Mouse (Mus musculus): ENCODE data around the gene Prph. TPM values are rescaled to one million over a fixed set of nuclear protein-coding genes. Genes with fewer than 3 reads are reported as not detected.
A peak's percentile ranks its signal among the peaks of the same experiment; 100 is the strongest.
"Not testable (repeated sequence)": the region's sequence is repeated elsewhere in the genome, so short reads cannot be mapped to it uniquely, and the experiment has no call there.

Prph gene
- total RNA-seq, 2 experiments from 2014 or later: 1.7 to 2.0 TPM

GRCm38 (mm10) chr15:99076011-99076410 is 21.0 kb downstream of the Prph start:
- DNase-seq: not testable (repeated sequence)

- DNase-seq: no peak
Measured at GRCm38 (mm10) chr15:99078181-99078910, 23.4 kb downstream of the Prph start.

GRCm38 (mm10) chr15:99079804-99080203 is 24.8 kb downstream of the Prph start:
- DNase-seq: no peak

GRCm38 (mm10) chr15:99082322-99082721 is 27.3 kb downstream of the Prph start:
- DNase-seq: no peak

- no peak for DNase-seq
Measured at GRCm38 (mm10) chr15:99082840-99083239, 27.9 kb downstream of the Prph start.

GRCm38 (mm10) chr15:99083258-99083657 is 28.3 kb downstream of the Prph start:
- DNase-seq: peak; percentile 46

- no peak for DNase-seq
Measured at GRCm38 (mm10) chr15:99083867-99084557, 29.0 kb downstream of the Prph start.

- no peak for DNase-seq
Measured at GRCm38 (mm10) chr15:99084618-99085017, 29.6 kb downstream of the Prph start.

- no peak for DNase-seq
Measured at GRCm38 (mm10) chr15:99085997-99086396, 31.0 kb downstream of the Prph start.

GRCm38 (mm10) chr15:99087253-99088075 is 32.5 kb downstream of the Prph start, which contains the start of gene C1ql4:
C1ql4 (minus strand) TSS chr15:99087817.
- peak; percentile 60 for DNase-seq

- DNase-seq: peak; percentile 90
Measured at GRCm38 (mm10) chr15:99088292-99088691, 33.3 kb downstream of the Prph start.

GRCm38 (mm10) chr15:99089069-99089468 is 34.1 kb downstream of the Prph start:
- no peak for DNase-seq

GRCm38 (mm10) chr15:99092870-99093269 is 37.9 kb downstream of the Prph start, which contains the start of gene Dnajc22:
Dnajc22 (plus strand) TSS chr15:99093170.
- DNase-seq: no peak

GRCm38 (mm10) chr15:99093291-99094258 is 38.6 kb downstream of the Prph start:
- DNase-seq: peak; percentile 34

- no peak for DNase-seq
Measured at GRCm38 (mm10) chr15:99094631-99095270, 39.8 kb downstream of the Prph start.

- DNase-seq: no peak
Measured at GRCm38 (mm10) chr15:99095356-99095755, 40.4 kb downstream of the Prph start.

- DNase-seq: no peak
Measured at GRCm38 (mm10) chr15:99096061-99096793, 41.3 kb downstream of the Prph start.

- DNase-seq: peak; percentile 36
Measured at GRCm38 (mm10) chr15:99096831-99097500, 42.0 kb downstream of the Prph start.

- peak; percentile 37 for DNase-seq
Measured at GRCm38 (mm10) chr15:99097840-99098492, 43.0 kb downstream of the Prph start.

Data from gastrocnemius, postnatal 10 days (tissue).